8 mouse cellular contexts compared by ENCODE assay signal in the genomic region with DNA sequence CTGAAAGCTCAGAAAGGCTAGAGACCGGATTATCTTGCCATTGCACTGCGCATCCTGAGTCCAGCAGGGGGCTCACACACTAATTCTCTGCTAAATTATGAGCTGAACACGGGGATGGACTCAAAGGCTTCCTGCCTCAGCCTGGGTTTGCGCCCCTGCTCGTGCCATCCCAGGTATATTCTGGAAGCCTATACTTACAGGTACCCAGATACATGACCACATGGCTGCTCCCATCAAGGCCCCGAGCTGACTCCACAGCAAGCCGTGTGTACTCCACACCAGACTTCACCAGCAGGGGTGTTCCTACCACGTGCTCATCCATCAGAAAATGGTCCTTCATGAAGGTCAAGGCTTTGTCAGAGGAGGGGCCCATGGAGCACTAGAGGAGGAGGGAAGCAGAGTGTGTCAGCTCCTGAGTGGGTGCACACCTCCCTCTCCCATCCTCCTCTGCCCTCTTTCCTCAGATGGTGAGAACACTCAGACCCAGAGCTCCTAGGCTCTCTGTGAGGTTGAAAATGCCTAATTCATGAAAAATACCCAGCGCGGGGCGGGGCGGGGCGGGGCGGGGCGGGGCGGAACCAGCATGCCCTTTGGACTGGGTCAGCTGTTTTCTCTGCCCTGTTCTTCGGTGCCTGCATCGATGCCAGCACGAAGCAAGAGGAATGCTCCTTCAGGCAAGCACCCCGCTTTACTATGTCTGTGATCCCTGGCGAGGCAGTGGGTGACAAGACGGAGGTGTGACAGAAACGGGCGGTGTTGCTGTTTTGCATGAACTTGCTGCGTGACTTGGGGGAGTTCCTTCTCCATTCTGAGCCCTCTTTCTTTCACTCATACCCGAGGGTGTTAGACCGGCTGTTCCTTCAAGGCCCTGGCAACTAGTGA. TPM values are rescaled to one million over a fixed set of nuclear protein-coding genes. Genes with fewer than 3 reads are reported as not detected.
DNase-seq lines count a peak whose midpoint lies in the region; ATAC-seq and TF ChIP-seq lines count a peak whose summit lies in the region.

No protein-coding gene starts in this region.

- peak; percentile 78 for TF ChIP-seq CTCF in hindbrain, postnatal 0 days (IDR thresholded peaks at IDR 0.05; ENCODE audit: low read depth)
- TF ChIP-seq CTCF in midbrain, postnatal 0 days (IDR thresholded peaks at IDR 0.05) = peak; percentile 76

- H3K27me3 ChIP-seq in embryonic facial prominence, embryonic 15.5 days = no peaks in the 10 kb centered on the region
- no peaks in the 10 kb centered on the region for H3K27me3 ChIP-seq in hindbrain, postnatal 0 days (ENCODE audit: insufficient read depth, low read length)
- no peaks in the 10 kb centered on the region for H3K27me3 ChIP-seq in midbrain, postnatal 0 days (ENCODE audit: insufficient read depth, low read length)

- H3K4me3 ChIP-seq in embryonic facial prominence, embryonic 15.5 days (replicated peaks) = no peak overlapping the region
- H3K4me3 ChIP-seq in hindbrain, postnatal 0 days (ENCODE audit: low read length) = no peak overlapping the region
- H3K4me3 ChIP-seq in midbrain, postnatal 0 days (ENCODE audit: low read depth, low read length) = no peak overlapping the region

- no peak for ATAC-seq in embryonic facial prominence, embryonic 15.5 days (ENCODE audit: insufficient number of reproducible peaks, low FRiP score, low TSS enrichment, low read depth)
- peak; percentile 25; the same call in 1 of the 2 replicates for ATAC-seq in hindbrain, postnatal 0 days
- ATAC-seq in midbrain, postnatal 0 days (ENCODE audit: low FRiP score) = peak; percentile 20; the same call in 1 of the 2 replicates

- no peak overlapping the region for H3K27ac ChIP-seq in embryonic facial prominence, embryonic 15.5 days (replicated peaks)
- H3K27ac ChIP-seq in hindbrain, postnatal 0 days = 0 out of 2 replicates have a peak overlapping the region, but pooled peaks have one; percentile 26
- no peak overlapping the region for H3K27ac ChIP-seq in midbrain, postnatal 0 days (ENCODE audit: low read depth, low read length)

- no peaks in the 10 kb centered on the region for H3K9me3 ChIP-seq in embryonic facial prominence, embryonic 15.5 days (replicated peaks)
- no peaks in the 10 kb centered on the region for H3K9me3 ChIP-seq in hindbrain, postnatal 0 days (ENCODE audit: low read length)
- no peaks in the 10 kb centered on the region for H3K9me3 ChIP-seq in midbrain, postnatal 0 days (ENCODE audit: low read length)

- H3K9ac ChIP-seq in embryonic facial prominence, embryonic 15.5 days = no peak overlapping the region
- no peak overlapping the region for H3K9ac ChIP-seq in hindbrain, postnatal 0 days (replicated peaks; ENCODE audit: low read length)
- no peak overlapping the region for H3K9ac ChIP-seq in midbrain, postnatal 0 days (replicated peaks; ENCODE audit: low read length, poor library complexity, severe bottlenecking)

- H3K36me3 ChIP-seq in embryonic facial prominence, embryonic 15.5 days = no peaks in the 10 kb centered on the region
- peaks cover 11% of the 10 kb centered on the region; the same call in 1 of the 2 replicates for H3K36me3 ChIP-seq in hindbrain, postnatal 0 days (ENCODE audit: insufficient read depth, low read length)
- peaks cover 47% of the 10 kb centered on the region for H3K36me3 ChIP-seq in midbrain, postnatal 0 days (ENCODE audit: insufficient read depth, low read length)

- 22% methylated on average over 27 of the region's 27 CpGs for WGBS in embryonic facial prominence, embryonic 15.5 days
- 17% methylated on average over 27 of the region's 27 CpGs for WGBS in hindbrain, postnatal 0 days
- WGBS in midbrain, postnatal 0 days = 23% methylated on average over 27 of the region's 27 CpGs

- H3K4me1 ChIP-seq in embryonic facial prominence, embryonic 15.5 days = peaks cover 20% of the 10 kb centered on the region; the same call in 1 of the 2 replicates
- H3K4me1 ChIP-seq in hindbrain, postnatal 0 days (ENCODE audit: insufficient read depth, low read length) = peaks cover 5% of the 10 kb centered on the region; the same call in 1 of the 2 replicates
- H3K4me1 ChIP-seq in midbrain, postnatal 0 days (ENCODE audit: insufficient read depth, low read length) = no peaks in the 10 kb centered on the region

- H3K4me2 ChIP-seq in embryonic facial prominence, embryonic 15.5 days (replicated peaks) = peak overlapping the region; percentile 31
- H3K4me2 ChIP-seq in hindbrain, postnatal 0 days (ENCODE audit: low read depth, low read length) = peak overlapping the region; percentile 18
- no peak overlapping the region for H3K4me2 ChIP-seq in midbrain, postnatal 0 days (ENCODE audit: low read depth, low read length, poor library complexity, severe bottlenecking)

- DNase-seq in cerebellum, postnatal 14 days = peak; percentile 60 to 72
- no peak for DNase-seq in cerebellum, adult 9-10 months
- DNase-seq in MN1 (ENCODE audit: low spot score) (peak; percentile 73), liver (peak; percentile 37)
- peak; percentile 78 for DNase-seq in hindbrain, postnatal 0 days (ENCODE audit: low spot score)
- peak; percentile 63 for DNase-seq in midbrain, postnatal 0 days (ENCODE audit: low spot score)
- DNase-seq in thymus, postnatal 36 days = peak; percentile 54 to 55

RNA-seq across cellular contexts. Expression of gene Slc25a44, which starts 15.8 kb away (rescaled TPM):
- polyA plus RNA-seq in embryonic facial prominence, embryonic 15.5 days (2015; fragmentation: Nextera tagmentation; extraction: Ambion mirVana) = 16.3 and 17.9 TPM in 2 replicates
- total RNA-seq in hindbrain, postnatal 0 days (2014; rRNA removed) = 68.3 and 68.6 TPM in 2 replicates
- 31.9 and 34.1 TPM in 2 replicates for polyA plus RNA-seq in hindbrain, postnatal 0 days (2015; fragmentation: Nextera tagmentation; extraction: Ambion mirVana)
- total RNA-seq in midbrain, postnatal 0 days (2014; rRNA removed) = 62.5 and 63.8 TPM in 2 replicates
- polyA plus RNA-seq in midbrain, postnatal 0 days (2015; fragmentation: Nextera tagmentation; extraction: Ambion mirVana) = 35.9 and 38.7 TPM in 2 replicates

RNA-seq across cellular contexts. Expression of gene Sema4a, which starts 20.2 kb away (rescaled TPM):
- polyA plus RNA-seq in embryonic facial prominence, embryonic 15.5 days (2015; fragmentation: Nextera tagmentation; extraction: Ambion mirVana) = 18.5 and 21.9 TPM in 2 replicates
- 39.4 and 45.2 TPM in 2 replicates for total RNA-seq in hindbrain, postnatal 0 days (2014; rRNA removed)
- polyA plus RNA-seq in hindbrain, postnatal 0 days (2015; fragmentation: Nextera tagmentation; extraction: Ambion mirVana) = 25.4 and 26.5 TPM in 2 replicates
- 52.6 and 62.0 TPM in 2 replicates for total RNA-seq in midbrain, postnatal 0 days (2014; rRNA removed)
- 42.1 and 44.2 TPM in 2 replicates for polyA plus RNA-seq in midbrain, postnatal 0 days (2015; fragmentation: Nextera tagmentation; extraction: Ambion mirVana)

RNA-seq across cellular contexts. Expression of gene Pmf1, which starts 30.6 kb away (rescaled TPM):
- 96.0 and 108 TPM in 2 replicates for polyA plus RNA-seq in embryonic facial prominence, embryonic 15.5 days (2015; fragmentation: Nextera tagmentation; extraction: Ambion mirVana)
- 39.4 and 60.4 TPM in 2 replicates for total RNA-seq in hindbrain, postnatal 0 days (2014; rRNA removed)
- 47.2 and 48.4 TPM in 2 replicates for polyA plus RNA-seq in hindbrain, postnatal 0 days (2015; fragmentation: Nextera tagmentation; extraction: Ambion mirVana)
- 20.6 and 25.4 TPM in 2 replicates for total RNA-seq in midbrain, postnatal 0 days (2014; rRNA removed)
- polyA plus RNA-seq in midbrain, postnatal 0 days (2015; fragmentation: Nextera tagmentation; extraction: Ambion mirVana) = 25.2 and 25.6 TPM in 2 replicates

RNA-seq across cellular contexts. Expression of gene Bglap, which starts 56.5 kb away (rescaled TPM):
- 18.4 and 35.5 TPM in 2 replicates for polyA plus RNA-seq in embryonic facial prominence, embryonic 15.5 days (2015; fragmentation: Nextera tagmentation; extraction: Ambion mirVana)
- not detected in 2 replicates for total RNA-seq in hindbrain, postnatal 0 days (2014; rRNA removed)
- polyA plus RNA-seq in hindbrain, postnatal 0 days (2015; fragmentation: Nextera tagmentation; extraction: Ambion mirVana) = not detected in 2 replicates
- total RNA-seq in midbrain, postnatal 0 days (2014; rRNA removed) = not detected in 2 replicates
- polyA plus RNA-seq in midbrain, postnatal 0 days (2015; fragmentation: Nextera tagmentation; extraction: Ambion mirVana) = not detected in 2 replicates
